Mouse (Mus musculus) 3134 (cell line): ENCODE measurements around the gene Fstl3.
"Not testable (repeated sequence)": the region's sequence is repeated elsewhere in the genome, so short reads cannot be mapped to it uniquely, and the experiment has no call there.

Source experiments
- DNase-seq: peaks from one replicate; pipeline ENCODE4 v3.0.0-alpha.2; 2011; ENCODE audit warnings: low spot score; ENCODE audit not compliant: insufficient read length; ENCODE audit errors: extremely low read depth

Fstl3 gene

DNA sequence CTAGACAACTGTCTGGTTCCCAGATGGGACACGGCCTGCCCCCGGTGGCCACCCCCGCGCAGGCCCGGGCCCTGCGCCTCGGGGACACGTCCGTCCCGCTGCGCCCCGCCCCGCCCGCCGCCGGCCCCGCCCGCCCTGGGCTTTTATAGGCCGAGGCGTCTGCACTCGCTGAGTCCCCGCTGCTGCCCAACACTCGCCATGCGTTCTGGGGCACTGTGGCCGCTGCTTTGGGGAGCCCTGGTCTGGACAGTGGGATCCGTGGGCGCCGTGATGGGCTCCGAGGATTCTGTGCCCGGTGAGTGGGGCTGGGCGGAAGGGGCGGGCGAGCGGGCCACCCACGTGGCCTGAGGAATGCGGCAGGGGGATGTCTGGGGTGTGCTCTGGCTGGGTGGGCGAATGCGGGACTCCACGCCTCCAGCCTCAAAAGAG lies at the start of gene Fstl3:
Fstl3 (plus strand) TSS at position 170 of the 429 bp plus-strand sequence.
- DNase-seq: peak; percentile 75

DNA sequence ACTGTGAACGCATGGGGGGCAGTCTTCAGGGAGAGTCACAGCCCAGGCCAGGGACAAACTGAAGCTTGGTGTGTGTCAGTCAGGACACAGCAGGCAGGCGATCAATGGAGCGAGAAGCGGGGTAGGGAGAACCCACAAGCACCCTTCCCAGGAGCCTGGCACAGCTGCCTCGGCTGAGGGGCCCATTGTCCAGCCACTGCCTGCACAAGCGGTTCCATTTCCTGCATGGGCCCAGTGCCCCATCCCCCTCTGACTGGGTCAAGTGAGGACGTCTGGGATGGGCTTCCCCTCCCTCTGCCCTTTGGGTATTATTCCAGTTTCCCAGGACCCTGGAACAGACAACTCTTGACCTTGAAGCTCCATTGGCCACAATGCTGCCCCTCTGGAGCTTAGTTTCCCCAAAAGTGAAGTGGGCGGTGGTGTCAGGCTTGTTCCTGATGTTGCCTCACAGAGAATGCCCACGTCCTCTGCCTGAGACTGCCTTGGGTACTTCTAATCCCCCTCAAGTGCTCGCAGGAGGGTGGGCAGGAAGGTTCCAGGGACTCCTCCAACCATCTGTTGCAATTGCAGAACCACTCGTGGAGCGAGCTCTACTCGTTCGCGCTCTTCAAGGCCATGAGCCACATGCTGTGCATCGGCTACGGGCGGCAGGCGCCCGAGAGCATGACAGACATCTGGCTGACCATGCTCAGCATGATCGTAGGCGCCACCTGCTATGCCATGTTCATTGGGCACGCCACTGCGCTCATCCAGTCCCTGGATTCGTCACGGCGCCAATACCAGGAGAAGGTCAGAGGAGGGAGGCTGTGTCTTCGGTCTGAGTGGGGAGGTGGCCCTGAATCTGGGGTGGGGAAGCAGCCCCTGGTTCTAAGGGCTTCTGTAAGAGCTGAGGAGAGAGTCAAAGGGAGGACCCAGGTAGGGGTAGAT lies 48.5 kb upstream of the Fstl3 start:
- DNase-seq: no peak

DNA sequence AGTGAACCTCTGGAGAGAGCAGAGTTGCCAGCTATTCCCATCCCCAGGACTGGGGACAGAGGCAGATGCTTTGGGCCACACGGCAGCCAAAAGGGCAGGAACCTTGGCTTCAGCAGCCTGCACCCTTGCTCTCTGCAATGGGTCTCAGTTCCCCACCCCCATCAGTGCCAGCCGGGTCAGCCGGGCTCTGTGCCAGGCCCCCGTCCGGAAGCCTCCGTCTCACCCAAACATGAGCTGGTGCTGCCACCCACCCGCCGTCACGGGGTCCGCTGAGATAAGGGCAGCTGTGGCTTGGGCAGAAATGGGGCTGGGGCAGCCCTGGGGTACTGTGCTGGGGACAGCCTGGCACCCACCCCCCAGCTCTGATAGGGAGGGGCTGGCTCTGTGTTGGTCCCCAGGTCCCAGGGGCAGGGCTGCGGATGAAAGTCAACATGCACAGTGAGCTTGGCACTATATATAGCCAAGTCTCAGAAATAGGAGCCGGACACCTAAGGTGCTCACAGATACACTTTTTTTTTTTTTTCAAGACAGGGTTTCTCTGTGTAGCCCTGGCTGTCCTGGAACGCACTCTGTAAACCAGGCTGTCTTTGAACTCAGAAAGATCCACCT lies 47.6 kb upstream of the Fstl3 start:
- DNase-seq: no peak

DNA sequence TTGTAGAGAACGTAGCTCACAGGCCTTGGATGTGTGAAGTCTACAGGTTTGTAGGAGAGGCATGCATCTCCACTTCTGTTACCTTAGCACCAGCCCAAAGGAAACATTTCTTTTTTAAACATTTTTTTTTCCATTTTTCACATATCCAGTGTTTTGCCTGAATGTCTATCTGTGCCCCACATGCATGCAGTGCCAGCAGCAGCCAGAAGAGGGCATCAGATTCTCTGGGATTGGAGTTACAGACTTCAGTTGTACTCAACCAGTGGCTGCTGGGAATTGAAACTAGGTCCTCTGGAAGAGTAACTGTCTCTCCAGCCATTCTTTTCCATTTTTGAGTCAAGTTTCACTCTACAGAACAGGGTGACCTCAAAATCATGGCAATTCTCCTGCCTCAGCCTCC lies 44.6 kb upstream of the Fstl3 start:
- DNase-seq: no peak

GRCm38 (mm10) chr10:79733847-79734246 lies 43.2 kb upstream of the Fstl3 start:
- no peak for DNase-seq

DNA sequence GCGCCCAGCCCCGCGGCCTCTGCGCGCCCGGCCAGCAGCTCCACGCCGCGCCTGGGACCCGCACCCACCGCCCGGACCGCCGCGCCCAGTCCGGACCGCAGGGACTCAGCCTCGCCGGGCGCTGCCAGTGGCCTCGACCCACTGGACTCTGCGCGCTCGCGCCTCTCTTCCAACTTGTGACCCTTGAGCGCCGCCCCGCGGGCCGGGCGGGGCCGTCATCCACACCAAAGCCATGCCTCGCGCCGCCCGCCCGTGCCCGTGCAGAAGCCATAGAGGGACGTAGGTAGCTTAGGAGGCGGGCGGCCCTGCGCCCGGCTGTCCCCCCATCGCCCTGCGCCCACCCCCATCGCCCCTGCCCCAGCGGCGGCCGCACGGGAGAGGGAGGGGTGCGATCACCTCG lies 41.7 kb upstream of the Fstl3 start:
- no peak for DNase-seq

GRCm38 (mm10) chr10:79736706-79737105 lies 40.4 kb upstream of the Fstl3 start:
- no peak for DNase-seq

- no peak for DNase-seq
These were observed 38.8 kb upstream of the Fstl3 start for GRCm38 (mm10) chr10:79738259-79738658.

GRCm38 (mm10) chr10:79739234-79739633 lies 37.8 kb upstream of the Fstl3 start:
- no peak for DNase-seq

GRCm38 (mm10) chr10:79740863-79741262 lies 36.2 kb upstream of the Fstl3 start:
- DNase-seq: no peak

- no peak for DNase-seq
These were observed 33.9 kb upstream of the Fstl3 start for GRCm38 (mm10) chr10:79743161-79743560.

- no peak for DNase-seq
These were observed 33.3 kb upstream of the Fstl3 start for GRCm38 (mm10) chr10:79743650-79744365.

- no peak for DNase-seq
These were observed 31.7 kb upstream of the Fstl3 start for GRCm38 (mm10) chr10:79745411-79745810.

DNA sequence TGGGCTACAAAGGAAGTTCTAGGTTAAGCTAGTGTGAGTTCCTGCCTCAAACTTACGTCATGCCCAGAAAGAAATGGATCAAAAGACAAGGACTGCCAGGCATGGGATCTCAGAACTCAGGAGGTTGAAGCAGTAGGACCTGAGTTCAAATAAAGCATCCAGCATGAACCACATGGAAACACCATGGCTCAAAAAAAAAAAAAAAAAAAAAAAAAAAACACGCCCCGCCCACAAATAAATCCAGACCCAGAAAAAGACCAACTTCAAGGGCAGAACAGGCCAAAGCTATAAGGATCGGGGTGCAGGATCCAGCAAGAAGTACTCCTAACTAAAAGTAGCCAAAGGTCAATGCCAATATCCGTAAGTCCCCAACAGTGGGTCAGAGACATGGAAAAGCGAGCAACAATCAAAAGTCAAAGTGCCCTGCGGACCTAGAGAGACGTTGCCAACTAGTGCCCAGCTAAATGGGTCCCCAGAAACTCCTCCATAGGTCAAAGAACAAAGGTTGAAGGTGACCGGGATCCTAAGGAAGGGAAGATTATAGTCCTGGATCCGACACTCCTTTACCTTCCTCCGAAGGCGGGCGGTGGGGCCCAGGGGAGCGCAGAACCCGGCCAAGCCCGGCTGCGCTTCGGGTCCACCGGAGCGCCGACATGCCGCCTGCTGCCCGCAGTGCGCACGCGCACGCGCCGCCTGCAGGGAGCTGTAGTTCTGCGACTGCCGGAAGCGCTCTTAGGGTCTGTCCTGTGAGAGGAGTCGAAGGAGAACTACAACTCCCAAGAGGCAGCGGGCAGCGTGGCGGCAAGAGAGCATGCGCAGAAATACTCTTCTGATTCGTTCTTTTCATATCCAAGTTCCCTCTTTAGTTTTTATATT lies 30.9 kb upstream of the Fstl3 start, which contains the start of gene Polrmt:
Polrmt (minus strand) TSS at position 684 of the 876 bp plus-strand sequence.
- peak; percentile 97 for DNase-seq

DNA sequence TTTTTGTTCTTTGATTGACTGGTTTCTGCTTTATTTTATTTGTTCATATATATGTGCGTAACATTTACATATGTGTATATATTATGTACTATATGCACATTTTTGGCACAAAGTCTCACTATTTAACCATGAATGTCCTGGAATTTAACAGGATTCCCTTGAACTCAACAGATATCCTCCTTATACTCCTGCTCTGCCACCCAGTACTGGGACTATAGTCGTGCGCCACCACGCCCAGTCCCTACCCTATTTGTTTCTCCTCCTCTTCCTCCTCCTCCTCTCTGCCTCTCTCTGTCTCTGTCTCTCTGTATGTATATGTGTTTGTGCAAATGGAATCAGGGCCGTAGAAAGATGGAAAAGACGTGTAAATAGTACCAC lies 30.3 kb upstream of the Fstl3 start:
- no peak for DNase-seq

- no peak for DNase-seq
These were observed 28.6 kb upstream of the Fstl3 start for GRCm38 (mm10) chr10:79748496-79748895.

GRCm38 (mm10) chr10:79754856-79755516 lies 22.1 kb upstream of the Fstl3 start, which contains the start of gene Fgf22:
TSS of gene Fgf22 (plus strand) at chr10:79755076.
- DNase-seq: no peak

GRCm38 (mm10) chr10:79755854-79756253 lies 21.2 kb upstream of the Fstl3 start:
- DNase-seq: no peak

DNA sequence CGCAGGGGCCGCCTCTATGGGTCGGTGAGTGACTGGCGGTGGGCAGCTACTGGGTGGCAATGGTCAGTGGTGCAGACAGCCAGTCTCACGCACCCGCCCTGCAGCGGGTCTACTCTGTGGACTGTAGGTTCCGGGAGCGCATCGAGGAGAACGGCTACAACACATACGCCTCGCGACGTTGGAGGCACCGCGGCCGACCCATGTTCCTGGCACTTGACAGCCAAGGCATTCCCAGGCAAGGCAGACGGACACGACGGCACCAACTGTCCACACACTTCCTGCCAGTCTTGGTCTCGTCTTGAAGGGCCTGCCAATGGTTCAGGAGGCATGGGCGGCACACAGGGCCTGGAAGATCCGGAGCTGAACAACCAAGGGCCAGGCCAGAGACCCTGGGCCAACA lies 20.4 kb upstream of the Fstl3 start:
- no peak for DNase-seq

- DNase-seq: not testable (repeated sequence)
These were observed 17.4 kb upstream of the Fstl3 start for GRCm38 (mm10) chr10:79759675-79760074.
